Mouse (Mus musculus) embryonic facial prominence, embryonic 11.5 days (tissue): ENCODE measurements around the gene Cyp8b1. TPM values are rescaled to one million over a fixed set of nuclear protein-coding genes. Genes with fewer than 3 reads are reported as not detected.

Source experiments
- ATAC-seq: fragments of 200-750 bp; cut with Nextera tagmentation; replicated peaks from 2 replicates; pipeline ENCODE4 v1.8.0; 2017; ENCODE audit warnings: low read depth; ENCODE audit not compliant: insufficient number of reproducible peaks, low FRiP score, low TSS enrichment
- DNase-seq: peaks from one replicate; pipeline ENCODE4 v3.0.0-alpha.2; 2015; ENCODE audit warnings: low spot score
- H3K27ac ChIP-seq: fragments of 300-500 bp; sonication (generic); replicated peaks from 2 replicates; pipeline ENCODE4 v1.5.1; 2014; ENCODE audit warnings: mild to moderate bottlenecking, low read depth, low read length, control low read depth
- H3K27me3 ChIP-seq: fragments of 300-500 bp; sonication (generic); 2 replicates; pipeline ENCODE4 v1.6.1; 2014; ENCODE audit warnings: mild to moderate bottlenecking, low read length, moderate library complexity, mixed read lengths; ENCODE audit not compliant: control insufficient read depth, insufficient read depth
- H3K36me3 ChIP-seq: fragments of 300-500 bp; sonication (generic); replicated peaks from 2 replicates; pipeline ENCODE4 v1.6.1; 2014; ENCODE audit warnings: low read depth, mild to moderate bottlenecking, low read length, moderate library complexity, mixed read lengths; ENCODE audit not compliant: control insufficient read depth, insufficient read depth
- H3K4me1 ChIP-seq: fragments of 300-500 bp; sonication (generic); 2 replicates; pipeline ENCODE4 v1.6.1; 2014; ENCODE audit warnings: low read length, mixed read lengths; ENCODE audit not compliant: control insufficient read depth, insufficient read depth
- H3K4me2 ChIP-seq: fragments of 300-500 bp; sonication (generic); 2 replicates; pipeline ENCODE4 v1.6.1; 2014; ENCODE audit warnings: low read depth, mild to moderate bottlenecking, control low read depth, low read length, moderate library complexity
- H3K4me3 ChIP-seq: fragments of 300-500 bp; sonication (generic); 2 replicates; pipeline ENCODE4 v1.5.1; 2014; ENCODE audit warnings: low read depth, low read length, control low read depth
- H3K9ac ChIP-seq: fragments of 300-500 bp; sonication (generic); replicated peaks from 2 replicates; pipeline ENCODE4 v1.6.1; 2014; ENCODE audit warnings: mild to moderate bottlenecking, control low read depth, low read length
- H3K9me3 ChIP-seq: fragments of 300-500 bp; sonication (generic); replicated peaks from 2 replicates; pipeline ENCODE4 v1.6.1; 2016; ENCODE audit warnings: mild to moderate bottlenecking, low read length, inconsistent platforms, mixed read lengths; ENCODE audit not compliant: control insufficient read depth
- WGBS: fragments of 180-500 bp; shearing (Covaris S2); extraction: QIAGEN DNeasy Blood & Tissue Kit; methylation state at CpG from one replicate; pipeline ENCODE4 v1.1.7; 2014; 5-methylcytosine and 5-hydroxymethylcytosine counted together
- polyA plus RNA-seq: library from polyadenylated mRNA; unstranded; fragments of >200 nt; fragmentation: Nextera tagmentation; extraction: Ambion mirVana; gene quantifications from 2 replicates; pipeline ENCODE4 v1.2.1, GENCODE M21; 2014

The Cyp8b1 gene
- polyA plus RNA-seq, 1 experiment from 2014 or later: not detected

DNA sequence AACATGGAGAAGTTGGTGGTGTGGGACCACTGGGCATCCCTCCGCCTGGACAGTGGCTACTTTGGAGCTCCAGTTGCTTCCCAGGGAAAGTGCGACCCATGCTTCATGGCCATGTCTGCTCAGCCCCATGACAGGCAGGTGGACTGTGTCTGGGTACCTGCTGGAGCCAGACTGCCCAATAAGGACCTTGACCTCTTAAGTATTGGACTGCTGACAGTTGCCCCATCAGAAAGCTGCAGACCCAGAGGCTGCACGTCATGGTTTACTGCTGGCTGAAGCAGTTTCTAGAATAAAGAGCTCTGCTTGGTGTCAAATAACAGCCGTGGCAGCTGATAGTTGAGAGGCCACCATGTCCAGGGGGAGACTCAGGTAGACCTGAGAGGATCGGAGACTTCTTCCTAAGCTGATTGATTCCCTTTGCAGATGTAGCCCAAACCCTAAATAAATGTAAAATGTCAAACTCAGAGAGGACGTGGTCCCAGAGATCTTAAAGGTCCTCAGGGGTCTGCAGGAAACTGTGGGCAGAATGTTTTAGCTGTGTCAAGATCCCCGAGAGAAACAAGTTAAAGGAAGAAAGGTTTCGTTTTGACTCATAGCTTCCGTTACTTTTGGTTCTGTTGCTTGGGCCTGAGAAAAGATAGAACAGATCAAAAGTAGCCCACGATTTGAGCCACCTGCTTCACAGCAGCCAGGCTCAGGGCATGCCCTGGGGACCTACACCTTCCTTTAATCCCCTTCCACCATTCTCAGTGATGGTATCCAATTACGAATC is 10.7 kb upstream of the Cyp8b1 start:
- Histone ChIP-seq H3K4me1 (peaks cover 3% of the 10 kb centered on the region; the same call in 1 of the 2 replicates), H3K36me3 (no peaks in the 10 kb centered on the region), H3K27ac (no peak overlapping the region), H3K9ac (no peak overlapping the region), H3K4me2 (no peak overlapping the region), H3K4me3 (no peak overlapping the region), H3K9me3 (no peaks in the 10 kb centered on the region), H3K27me3 (no peaks in the 10 kb centered on the region)
- ATAC-seq (no peak), DNase-seq (no peak)
- WGBS: 48% methylated on average over 11 of the region's 11 CpGs

GRCm38 (mm10) chr9:121925959-121926358 is 9.9 kb upstream of the Cyp8b1 start:
- Histone ChIP-seq H3K4me2 (no peak overlapping the region), H3K27me3 (no peaks in the 10 kb centered on the region), H3K9ac (no peak overlapping the region), H3K4me3 (no peak overlapping the region), H3K4me1 (peaks cover 3% of the 10 kb centered on the region; the same call in 1 of the 2 replicates), H3K27ac (no peak overlapping the region), H3K36me3 (no peaks in the 10 kb centered on the region), H3K9me3 (no peaks in the 10 kb centered on the region)
- WGBS: 76% methylated on average over 8 of the region's 8 CpGs
- no peak for DNase-seq
- no peak for ATAC-seq

DNA sequence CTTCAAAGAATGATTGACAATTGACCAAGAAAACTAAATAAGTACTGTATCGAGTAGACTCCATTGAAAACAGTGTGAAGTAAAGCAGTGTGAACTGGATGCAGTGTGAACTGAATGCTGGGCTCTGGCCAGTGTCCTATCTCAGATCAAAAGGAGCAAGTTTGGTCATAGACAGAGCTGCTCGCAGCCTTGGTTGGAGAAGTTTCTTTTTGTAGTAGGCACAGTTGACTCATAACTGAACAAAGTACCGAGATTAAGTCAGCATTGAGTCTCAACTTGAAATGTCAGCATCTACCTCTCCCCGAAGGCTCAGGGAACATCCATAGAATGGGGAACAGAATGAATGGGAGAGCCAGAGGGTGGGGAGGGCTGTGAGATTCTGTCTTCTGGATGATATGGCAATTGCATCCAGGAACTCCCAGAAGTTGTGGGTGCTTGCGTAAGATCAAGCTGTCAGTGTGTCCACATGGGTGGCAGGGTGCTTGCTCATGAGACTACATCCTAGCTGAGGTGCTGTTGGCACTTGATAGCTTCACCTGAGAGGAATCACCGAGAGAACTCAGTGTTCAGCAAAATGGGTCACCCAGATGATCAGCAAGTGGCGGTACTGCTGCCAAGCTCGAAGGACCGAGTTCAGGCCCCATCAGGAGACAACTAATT is 8.9 kb upstream of the Cyp8b1 start:
- Histone ChIP-seq H3K4me1 (peaks cover 3% of the 10 kb centered on the region; the same call in 1 of the 2 replicates), H3K4me3 (no peak overlapping the region), H3K9ac (no peak overlapping the region), H3K27me3 (no peaks in the 10 kb centered on the region), H3K36me3 (no peaks in the 10 kb centered on the region), H3K4me2 (no peak overlapping the region), H3K9me3 (no peaks in the 10 kb centered on the region), H3K27ac (no peak overlapping the region)
- ATAC-seq: no peak
- WGBS: 91% methylated on average over 9 of the region's 9 CpGs
- DNase-seq: no peak

DNA sequence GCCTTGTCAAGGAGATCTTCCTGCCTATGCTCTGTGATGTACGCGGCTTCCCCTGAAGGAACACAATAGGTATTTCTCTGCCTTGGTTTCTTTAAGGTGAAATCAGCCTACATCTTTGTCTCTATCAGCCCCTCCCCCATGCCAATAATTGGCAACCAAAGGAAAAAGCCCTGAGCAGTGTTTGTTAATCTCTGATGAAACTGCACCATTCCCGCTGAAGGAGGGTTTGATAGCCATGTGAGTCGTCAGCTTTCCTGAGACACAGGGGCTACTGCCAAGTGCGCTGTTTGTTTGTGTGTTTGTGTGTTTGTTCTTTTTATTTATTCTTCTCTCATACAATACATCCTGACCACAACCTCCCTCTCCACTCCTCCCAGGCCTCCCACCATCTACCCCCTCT is 7.8 kb upstream of the Cyp8b1 start:
- no peaks in the 10 kb centered on the region for H3K36me3 ChIP-seq
- no peak overlapping the region for H3K4me3 ChIP-seq
- DNase-seq (no peak), ATAC-seq (no peak)
- H3K9ac ChIP-seq: no peak overlapping the region
- H3K4me1 ChIP-seq: peaks cover 3% of the 10 kb centered on the region; the same call in 1 of the 2 replicates
- no peaks in the 10 kb centered on the region for H3K9me3 ChIP-seq
- H3K4me2 ChIP-seq: no peak overlapping the region
- no peaks in the 10 kb centered on the region for H3K27me3 ChIP-seq
- H3K27ac ChIP-seq: no peak overlapping the region
- 80% methylated on average over 5 of the region's 5 CpGs for WGBS

GRCm38 (mm10) chr9:121923443-121923842 is 7.3 kb upstream of the Cyp8b1 start:
- H3K9me3 ChIP-seq: no peaks in the 10 kb centered on the region
- H3K4me1 ChIP-seq: peaks cover 3% of the 10 kb centered on the region; the same call in 1 of the 2 replicates
- DNase-seq: no peak
- WGBS: 88% methylated on average over 8 of the region's 8 CpGs
- no peak overlapping the region for H3K4me3 ChIP-seq
- ATAC-seq: no peak
- H3K27ac ChIP-seq: no peak overlapping the region
- no peaks in the 10 kb centered on the region for H3K36me3 ChIP-seq
- H3K27me3 ChIP-seq: no peaks in the 10 kb centered on the region
- no peak overlapping the region for H3K9ac ChIP-seq
- H3K4me2 ChIP-seq: no peak overlapping the region

DNA sequence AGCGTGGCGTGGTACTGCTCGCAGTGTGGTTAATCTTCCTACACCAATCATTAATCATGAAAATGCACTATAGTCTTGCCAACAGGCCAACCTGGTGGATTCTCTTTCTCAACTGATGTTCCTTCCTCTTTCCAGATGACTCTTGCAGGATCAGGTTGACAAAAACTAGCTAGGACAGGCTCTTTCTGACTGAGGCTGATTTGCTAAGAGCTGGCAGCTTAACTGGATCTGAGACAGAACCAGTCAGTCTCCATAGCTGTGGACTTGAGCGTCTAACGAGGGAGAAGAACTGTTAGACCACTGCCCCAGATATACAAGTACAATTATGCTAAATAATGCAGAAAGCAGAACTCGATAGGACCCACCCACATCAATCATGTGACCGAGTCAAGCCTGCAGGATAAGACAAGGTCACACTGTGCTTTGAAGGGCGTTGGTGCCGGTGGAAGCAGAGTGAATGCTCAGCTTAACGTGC is 3.0 kb upstream of the Cyp8b1 start:
- H3K36me3 ChIP-seq: no peaks in the 10 kb centered on the region
- H3K9ac ChIP-seq: no peak overlapping the region
- 83% methylated on average over 10 of the region's 10 CpGs for WGBS
- H3K27ac ChIP-seq: no peak overlapping the region
- H3K27me3 ChIP-seq: no peaks in the 10 kb centered on the region
- H3K4me2 ChIP-seq: no peak overlapping the region
- DNase-seq: no peak
- H3K9me3 ChIP-seq: no peaks in the 10 kb centered on the region
- no peaks in the 10 kb centered on the region for H3K4me1 ChIP-seq
- ATAC-seq: no peak
- H3K4me3 ChIP-seq: no peak overlapping the region

DNA sequence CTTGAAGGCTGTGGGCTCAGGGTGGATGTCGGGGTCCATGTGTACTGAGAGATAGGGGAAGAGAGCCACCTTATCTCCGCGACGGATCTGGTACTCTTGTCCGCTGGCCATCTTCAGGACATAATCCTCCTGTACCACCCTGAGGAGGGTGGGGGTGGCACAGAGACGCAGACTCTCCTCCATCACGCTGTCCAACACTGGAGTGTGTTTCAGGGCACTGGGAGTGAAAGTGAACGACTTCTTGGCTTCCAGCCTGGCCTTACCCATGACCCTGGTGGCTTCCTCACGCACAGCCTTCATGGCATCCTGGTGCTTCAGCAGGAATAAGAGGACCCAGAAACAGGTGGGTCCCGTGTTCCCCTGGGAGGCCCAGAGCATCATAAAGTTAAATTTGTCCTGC is 1.0 kb downstream of the Cyp8b1 start:
- no peaks in the 10 kb centered on the region for H3K36me3 ChIP-seq
- DNase-seq: no peak
- WGBS: 88% methylated on average over 10 of the region's 10 CpGs
- no peaks in the 10 kb centered on the region for H3K27me3 ChIP-seq
- no peaks in the 10 kb centered on the region for H3K4me1 ChIP-seq
- H3K4me2 ChIP-seq: no peak overlapping the region
- no peak for ATAC-seq
- H3K4me3 ChIP-seq: no peak overlapping the region
- no peaks in the 10 kb centered on the region for H3K9me3 ChIP-seq
- H3K27ac ChIP-seq: no peak overlapping the region
- H3K9ac ChIP-seq: no peak overlapping the region

DNA sequence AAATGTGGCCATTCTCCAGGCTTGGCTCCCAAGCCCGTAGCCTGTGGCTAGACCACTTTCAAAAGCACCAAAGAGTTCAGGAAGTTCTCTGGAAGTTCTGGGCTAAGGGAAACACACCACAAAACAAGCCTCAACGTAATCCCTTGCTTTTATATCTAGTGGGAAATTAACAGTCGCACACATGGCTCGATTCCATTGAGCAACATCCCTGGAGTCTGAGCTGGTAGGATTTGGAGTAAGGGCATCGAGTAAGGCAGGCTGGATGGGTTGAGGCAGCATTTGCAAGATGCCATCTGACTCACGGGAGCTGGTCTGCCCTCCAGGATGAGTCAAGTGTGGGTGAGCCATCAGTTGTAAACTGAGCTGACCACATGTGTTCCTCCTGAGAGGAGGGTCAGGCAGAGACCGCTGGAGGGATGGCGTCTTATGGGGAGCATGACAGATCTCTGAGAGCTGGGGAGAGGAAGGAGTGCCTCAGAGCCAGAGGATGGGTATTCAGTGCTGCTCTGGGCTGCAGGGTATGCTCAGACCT is 1.8 kb downstream of the Cyp8b1 start:
- DNase-seq (no peak), ATAC-seq (no peak)
- no peak overlapping the region for H3K4me3 ChIP-seq
- H3K9ac ChIP-seq: no peak overlapping the region
- no peak overlapping the region for H3K4me2 ChIP-seq
- no peaks in the 10 kb centered on the region for H3K27me3 ChIP-seq
- H3K4me1 ChIP-seq: no peaks in the 10 kb centered on the region
- no peaks in the 10 kb centered on the region for H3K36me3 ChIP-seq
- 75% methylated on average over 8 of the region's 8 CpGs for WGBS
- no peaks in the 10 kb centered on the region for H3K9me3 ChIP-seq
- H3K27ac ChIP-seq: no peak overlapping the region
